Mouse (Mus musculus): ENCODE measurements around the gene F2. TPM values are rescaled to one million over a fixed set of nuclear protein-coding genes. Genes with fewer than 3 reads are reported as not detected.
A peak's percentile ranks its signal among the peaks of the same experiment; 100 is the strongest.

F2 gene
- polyA plus RNA-seq (2015; fragmentation: Nextera tagmentation; extraction: Ambion mirVana), result 541 and 638 TPM in 2 replicates

DNA sequence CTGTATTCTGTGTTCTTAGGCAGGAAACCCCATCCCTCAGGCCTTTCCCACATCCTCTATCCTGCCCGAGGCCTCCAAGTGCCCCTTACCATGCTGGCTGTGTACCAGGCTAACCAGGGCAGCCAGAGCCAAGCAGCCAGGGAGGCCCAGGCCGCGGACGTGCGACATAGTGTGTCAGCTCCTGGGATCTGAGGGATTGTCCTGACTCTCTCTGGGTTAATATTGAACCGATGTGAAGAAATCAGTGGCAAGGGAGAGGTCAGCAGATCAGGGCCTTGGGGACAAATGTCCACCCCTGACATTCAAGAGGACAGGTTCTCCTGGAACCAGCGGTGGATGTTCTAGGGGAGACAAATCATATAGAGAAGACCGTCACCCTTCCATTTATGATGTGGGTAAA is at the start of gene F2:
Gene F2 (minus strand): TSS at position 186 of the 400 bp plus-strand sequence.
- Histone ChIP-seq H3K9me3 (replicated peaks; ENCODE audit: control insufficient read depth, low read length) (no peaks in the 10 kb centered on the region), H3K27me3 (ENCODE audit: control insufficient read depth, insufficient read depth, low read depth, low read length) (no peaks in the 10 kb centered on the region), H3K9ac (ENCODE audit: low read depth, low read length) (peak within 1 kb of the TSS; percentile 59), H3K4me3 (ENCODE audit: low read depth, low read length) (peak within 1 kb of the TSS; percentile 49), H3K36me3 (ENCODE audit: control insufficient read depth, insufficient read depth) (no peaks in the 10 kb centered on the region), H3K27ac (ENCODE audit: low read length) (peak within 1 kb of the TSS; percentile 73), H3K4me2 (ENCODE audit: low read depth, low read length) (peak within 1 kb of the TSS; percentile 56), H3K4me1 (ENCODE audit: control insufficient read depth, low read depth, low read length) (peaks cover 23% of the 10 kb centered on the region)
- peak; percentile 70 for ATAC-seq (ENCODE audit: low read depth)
- 64% methylated on average over 8 of the region's 8 CpGs for WGBS (ENCODE audit: insufficient replicate concordance)

- no peak overlapping the region for H3K4me3 ChIP-seq (ENCODE audit: low read depth, low read length)
- no peak overlapping the region for H3K27ac ChIP-seq (ENCODE audit: low read length)
- no peak for ATAC-seq (ENCODE audit: low read depth)
- no peaks in the 10 kb centered on the region for H3K9me3 ChIP-seq (replicated peaks; ENCODE audit: control insufficient read depth, low read length)
- H3K27me3 ChIP-seq (ENCODE audit: control insufficient read depth, insufficient read depth, low read depth, low read length), result no peaks in the 10 kb centered on the region
- no peak overlapping the region for H3K9ac ChIP-seq (ENCODE audit: low read depth, low read length)
- no peaks in the 10 kb centered on the region for H3K4me1 ChIP-seq (ENCODE audit: control insufficient read depth, low read depth, low read length)
- 76% methylated on average over 8 of the region's 8 CpGs for WGBS (ENCODE audit: insufficient replicate concordance)
- H3K4me2 ChIP-seq (ENCODE audit: low read depth, low read length), result no peak overlapping the region
- H3K36me3 ChIP-seq (ENCODE audit: control insufficient read depth, insufficient read depth), result peaks cover 8% of the 10 kb centered on the region
Observed at GRCm38 (mm10) chr2:91683919-91684318, 47.7 kb upstream of the F2 start.

GRCm38 (mm10) chr2:91682850-91683249 is 46.6 kb upstream of the F2 start:
- Histone ChIP-seq H3K4me2 (ENCODE audit: low read depth, low read length) (no peak overlapping the region), H3K9ac (ENCODE audit: low read depth, low read length) (no peak overlapping the region), H3K9me3 (replicated peaks; ENCODE audit: control insufficient read depth, low read length) (no peaks in the 10 kb centered on the region), H3K27ac (ENCODE audit: low read length) (no peak overlapping the region), H3K4me1 (ENCODE audit: control insufficient read depth, low read depth, low read length) (no peaks in the 10 kb centered on the region), H3K27me3 (ENCODE audit: control insufficient read depth, insufficient read depth, low read depth, low read length) (no peaks in the 10 kb centered on the region), H3K36me3 (ENCODE audit: control insufficient read depth, insufficient read depth) (peaks cover 11% of the 10 kb centered on the region), H3K4me3 (ENCODE audit: low read depth, low read length) (no peak overlapping the region)
- no peak for ATAC-seq (ENCODE audit: low read depth)
- 53% methylated on average over 4 of the region's 4 CpGs for WGBS (ENCODE audit: insufficient replicate concordance)

GRCm38 (mm10) chr2:91676961-91677360 is 40.7 kb upstream of the F2 start:
- Histone ChIP-seq H3K36me3 (ENCODE audit: control insufficient read depth, insufficient read depth) (peaks cover 12% of the 10 kb centered on the region), H3K9me3 (replicated peaks; ENCODE audit: control insufficient read depth, low read length) (no peaks in the 10 kb centered on the region), H3K4me2 (ENCODE audit: low read depth, low read length) (no peak overlapping the region), H3K27me3 (ENCODE audit: control insufficient read depth, insufficient read depth, low read depth, low read length) (no peaks in the 10 kb centered on the region), H3K9ac (ENCODE audit: low read depth, low read length) (no peak overlapping the region), H3K4me1 (ENCODE audit: control insufficient read depth, low read depth, low read length) (no peaks in the 10 kb centered on the region), H3K4me3 (ENCODE audit: low read depth, low read length) (no peak overlapping the region), H3K27ac (ENCODE audit: low read length) (no peak overlapping the region)
- no peak for ATAC-seq (ENCODE audit: low read depth)

DNA sequence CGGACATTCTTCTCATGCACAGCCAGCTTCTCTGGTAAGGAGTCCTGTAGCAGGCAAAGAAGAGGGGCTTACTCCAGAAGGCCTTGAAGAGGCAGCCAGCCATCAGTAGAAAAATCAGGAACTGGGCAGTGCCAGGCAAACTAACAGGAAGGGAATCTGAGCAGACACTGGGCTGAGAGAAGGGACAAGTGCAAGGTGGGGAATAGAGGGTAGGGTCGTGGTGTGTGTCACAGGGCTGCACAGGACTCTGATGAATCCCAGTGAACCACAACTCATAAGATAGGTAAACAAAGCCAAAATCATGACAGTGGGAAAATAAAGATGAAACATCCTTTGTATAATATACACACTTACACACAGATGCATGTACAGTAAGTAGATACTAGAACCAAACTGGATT is 40.2 kb upstream of the F2 start:
- H3K4me1 ChIP-seq (ENCODE audit: control insufficient read depth, low read depth, low read length), result no peaks in the 10 kb centered on the region
- no peaks in the 10 kb centered on the region for H3K9me3 ChIP-seq (replicated peaks; ENCODE audit: control insufficient read depth, low read length)
- 68% methylated on average over 2 of the region's 2 CpGs for WGBS (ENCODE audit: insufficient replicate concordance)
- no peak overlapping the region for H3K4me3 ChIP-seq (ENCODE audit: low read depth, low read length)
- H3K27me3 ChIP-seq (ENCODE audit: control insufficient read depth, insufficient read depth, low read depth, low read length), result no peaks in the 10 kb centered on the region
- no peak overlapping the region for H3K4me2 ChIP-seq (ENCODE audit: low read depth, low read length)
- no peak overlapping the region for H3K9ac ChIP-seq (ENCODE audit: low read depth, low read length)
- ATAC-seq (ENCODE audit: low read depth), result no peak
- H3K36me3 ChIP-seq (ENCODE audit: control insufficient read depth, insufficient read depth), result peaks cover 12% of the 10 kb centered on the region
- no peak overlapping the region for H3K27ac ChIP-seq (ENCODE audit: low read length)

DNA sequence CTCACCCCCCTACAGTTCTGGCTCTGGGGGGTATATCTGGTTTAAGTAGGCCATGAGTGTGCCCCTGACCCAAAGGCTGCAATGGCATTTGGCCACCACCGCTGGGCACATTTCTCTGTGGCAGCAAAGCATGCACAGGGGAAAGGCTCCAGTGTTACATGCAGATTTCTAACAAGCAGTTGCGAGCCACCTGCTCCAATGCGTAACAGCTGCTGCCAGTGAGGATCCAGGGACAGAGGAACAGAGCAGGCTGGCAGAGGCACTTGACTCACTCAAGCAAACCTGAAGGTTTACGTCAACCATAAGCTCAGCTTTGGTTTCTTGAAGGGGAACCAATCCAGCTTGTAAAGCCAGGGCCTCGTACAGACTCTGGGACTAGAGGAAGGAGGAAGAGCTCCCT is 38.7 kb upstream of the F2 start:
- no peaks in the 10 kb centered on the region for H3K9me3 ChIP-seq (replicated peaks; ENCODE audit: control insufficient read depth, low read length)
- no peaks in the 10 kb centered on the region for H3K27me3 ChIP-seq (ENCODE audit: control insufficient read depth, insufficient read depth, low read depth, low read length)
- no peak overlapping the region for H3K4me2 ChIP-seq (ENCODE audit: low read depth, low read length)
- H3K36me3 ChIP-seq (ENCODE audit: control insufficient read depth, insufficient read depth), result peaks cover 21% of the 10 kb centered on the region
- WGBS (ENCODE audit: insufficient replicate concordance), result 81% methylated on average over 5 of the region's 5 CpGs
- H3K9ac ChIP-seq (ENCODE audit: low read depth, low read length), result no peak overlapping the region
- no peak overlapping the region for H3K4me3 ChIP-seq (ENCODE audit: low read depth, low read length)
- no peak for ATAC-seq (ENCODE audit: low read depth)
- no peak overlapping the region for H3K27ac ChIP-seq (ENCODE audit: low read length)
- no peaks in the 10 kb centered on the region for H3K4me1 ChIP-seq (ENCODE audit: control insufficient read depth, low read depth, low read length)

- no peaks in the 10 kb centered on the region for H3K27me3 ChIP-seq (ENCODE audit: control insufficient read depth, insufficient read depth, low read depth, low read length)
- H3K4me2 ChIP-seq (ENCODE audit: low read depth, low read length), result no peak overlapping the region
- H3K9ac ChIP-seq (ENCODE audit: low read depth, low read length), result no peak overlapping the region
- H3K4me3 ChIP-seq (ENCODE audit: low read depth, low read length), result no peak overlapping the region
- no peak overlapping the region for H3K27ac ChIP-seq (ENCODE audit: low read length)
- H3K4me1 ChIP-seq (ENCODE audit: control insufficient read depth, low read depth, low read length), result no peaks in the 10 kb centered on the region
- H3K9me3 ChIP-seq (replicated peaks; ENCODE audit: control insufficient read depth, low read length), result no peaks in the 10 kb centered on the region
- ATAC-seq (ENCODE audit: low read depth), result no peak
- 86% methylated on average over 2 of the region's 2 CpGs for WGBS (ENCODE audit: insufficient replicate concordance)
- peaks cover 32% of the 10 kb centered on the region for H3K36me3 ChIP-seq (ENCODE audit: control insufficient read depth, insufficient read depth)
Observed at GRCm38 (mm10) chr2:91673587-91673986, 37.4 kb upstream of the F2 start.

- no peak for ATAC-seq (ENCODE audit: low read depth)
- Histone ChIP-seq H3K4me3 (ENCODE audit: low read depth, low read length) (no peak overlapping the region), H3K4me2 (ENCODE audit: low read depth, low read length) (no peak overlapping the region)
Observed at GRCm38 (mm10) chr2:91670038-91670437, 33.8 kb upstream of the F2 start.

DNA sequence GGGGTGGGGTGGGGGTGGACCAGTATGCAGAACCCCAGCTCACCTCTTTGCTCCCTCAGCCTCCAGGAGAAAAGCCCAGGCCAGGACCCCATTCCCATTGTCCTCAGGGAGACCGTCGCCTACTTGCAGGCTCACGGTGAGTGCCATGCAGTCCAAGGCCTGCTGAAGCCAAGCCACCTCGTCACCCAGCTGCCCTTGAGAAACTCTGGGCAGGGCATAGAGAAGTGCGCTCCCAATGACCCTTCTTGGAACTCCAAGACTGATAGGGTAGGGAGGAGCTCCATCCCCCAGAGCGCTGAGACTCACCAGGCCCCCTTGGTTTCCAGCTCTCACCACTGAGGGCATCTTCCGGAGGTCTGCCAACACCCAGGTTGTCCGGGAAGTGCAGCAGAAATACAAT is 33.1 kb upstream of the F2 start:
- no peak overlapping the region for H3K27ac ChIP-seq (ENCODE audit: low read length)
- H3K9me3 ChIP-seq (replicated peaks; ENCODE audit: control insufficient read depth, low read length), result no peaks in the 10 kb centered on the region
- 88% methylated on average over 8 of the region's 8 CpGs for WGBS (ENCODE audit: insufficient replicate concordance)
- H3K4me3 ChIP-seq (ENCODE audit: low read depth, low read length), result no peak overlapping the region
- no peaks in the 10 kb centered on the region for H3K4me1 ChIP-seq (ENCODE audit: control insufficient read depth, low read depth, low read length)
- no peaks in the 10 kb centered on the region for H3K27me3 ChIP-seq (ENCODE audit: control insufficient read depth, insufficient read depth, low read depth, low read length)
- H3K9ac ChIP-seq (ENCODE audit: low read depth, low read length), result no peak overlapping the region
- H3K36me3 ChIP-seq (ENCODE audit: control insufficient read depth, insufficient read depth), result peaks cover 34% of the 10 kb centered on the region
- H3K4me2 ChIP-seq (ENCODE audit: low read depth, low read length), result no peak overlapping the region
- no peak for ATAC-seq (ENCODE audit: low read depth)

More at GRCm38 (mm10) chr2:91670038-91670437, 33.8 kb upstream of the F2 start:
- Histone ChIP-seq H3K36me3 (ENCODE audit: control insufficient read depth, insufficient read depth) (peaks cover 29% of the 10 kb centered on the region), H3K9ac (ENCODE audit: low read depth, low read length) (no peak overlapping the region), H3K27me3 (ENCODE audit: control insufficient read depth, insufficient read depth, low read depth, low read length) (no peaks in the 10 kb centered on the region), H3K9me3 (replicated peaks; ENCODE audit: control insufficient read depth, low read length) (no peaks in the 10 kb centered on the region), H3K4me1 (ENCODE audit: control insufficient read depth, low read depth, low read length) (no peaks in the 10 kb centered on the region), H3K27ac (ENCODE audit: low read length) (no peak overlapping the region)
- 66% methylated on average over 6 of the region's 6 CpGs for WGBS (ENCODE audit: insufficient replicate concordance)
